Mouse (Mus musculus) liver, embryonic 16.5 days (tissue): ENCODE measurements around the gene Nol12. TPM values are rescaled to one million over a fixed set of nuclear protein-coding genes. Genes with fewer than 3 reads are reported as not detected.
A peak's percentile ranks its signal among the peaks of the same experiment; 100 is the strongest.

Experiments used
- ATAC-seq: fragments of 200-750 bp; cut with Nextera tagmentation; 2 replicates; pipeline ENCODE4 v1.8.0; 2017; ENCODE audit warnings: low read depth, mild to moderate bottlenecking, moderate number of reproducible peaks, moderate library complexity
- H3K27ac ChIP-seq: fragments of 300-500 bp; sonication (generic); 2 replicates; pipeline ENCODE4 v1.5.1; 2014; ENCODE audit warnings: mild to moderate bottlenecking, low read length
- H3K27me3 ChIP-seq: fragments of 300-500 bp; sonication (generic); 2 replicates; pipeline ENCODE4 v1.6.1; 2014; ENCODE audit warnings: low read depth, low read length, mixed read lengths; ENCODE audit not compliant: control insufficient read depth, insufficient read depth
- H3K36me3 ChIP-seq: fragments of 300-500 bp; sonication (generic); 2 replicates; pipeline ENCODE4 v1.6.1; 2014; ENCODE audit warnings: mild to moderate bottlenecking; ENCODE audit not compliant: control insufficient read depth, insufficient read depth
- H3K4me1 ChIP-seq: fragments of 300-500 bp; sonication (generic); 2 replicates; pipeline ENCODE4 v1.6.1; 2014; ENCODE audit warnings: low read depth, low read length, mixed read lengths; ENCODE audit not compliant: control insufficient read depth
- H3K4me2 ChIP-seq: fragments of 300-500 bp; sonication (generic); 2 replicates; pipeline ENCODE4 v1.6.1; 2014; ENCODE audit warnings: low read depth, low read length, mixed read lengths
- H3K4me3 ChIP-seq: fragments of 300-500 bp; sonication (generic); 2 replicates; pipeline ENCODE4 v1.5.1; 2014; ENCODE audit warnings: low read depth, mild to moderate bottlenecking, low read length
- H3K9ac ChIP-seq: fragments of 300-500 bp; sonication (generic); 2 replicates; pipeline ENCODE4 v1.6.1; 2014; ENCODE audit warnings: low read depth, low read length
- H3K9me3 ChIP-seq: fragments of 300-500 bp; sonication (generic); replicated peaks from 2 replicates; pipeline ENCODE4 v1.6.1; 2016; ENCODE audit warnings: low read length; ENCODE audit not compliant: control insufficient read depth
- WGBS: fragments of 180-500 bp; shearing (Covaris S2); extraction: QIAGEN DNeasy Blood & Tissue Kit; methylation state at CpG from one replicate; pipeline ENCODE4 v1.1.7; 2014; ENCODE audit not compliant: insufficient replicate concordance; 5-methylcytosine and 5-hydroxymethylcytosine counted together
- polyA plus RNA-seq: library from polyadenylated mRNA; unstranded; fragments of >200 nt; fragmentation: Nextera tagmentation; extraction: Ambion mirVana; gene quantifications from 2 replicates; pipeline ENCODE4 v1.2.1, GENCODE M21; 2015

The Nol12 gene
- polyA plus RNA-seq, 1 experiment from 2014 or later = 25.1 TPM

GRCm38 (mm10) chr15:78936403-78936802 is 1.7 kb downstream of the Nol12 start:
- Histone ChIP-seq H3K9me3 (no peaks in the 10 kb centered on the region), H3K27ac (peak overlapping the region; percentile 58), H3K27me3 (no peaks in the 10 kb centered on the region), H3K36me3 (peaks cover 17% of the 10 kb centered on the region), H3K4me2 (peak overlapping the region; percentile 69), H3K4me1 (peaks cover 27% of the 10 kb centered on the region), H3K9ac (peak overlapping the region; percentile 66), H3K4me3 (peak overlapping the region; percentile 86)
- peak; percentile 76 for ATAC-seq
- 63% methylated on average over 12 of the region's 12 CpGs for WGBS

DNA sequence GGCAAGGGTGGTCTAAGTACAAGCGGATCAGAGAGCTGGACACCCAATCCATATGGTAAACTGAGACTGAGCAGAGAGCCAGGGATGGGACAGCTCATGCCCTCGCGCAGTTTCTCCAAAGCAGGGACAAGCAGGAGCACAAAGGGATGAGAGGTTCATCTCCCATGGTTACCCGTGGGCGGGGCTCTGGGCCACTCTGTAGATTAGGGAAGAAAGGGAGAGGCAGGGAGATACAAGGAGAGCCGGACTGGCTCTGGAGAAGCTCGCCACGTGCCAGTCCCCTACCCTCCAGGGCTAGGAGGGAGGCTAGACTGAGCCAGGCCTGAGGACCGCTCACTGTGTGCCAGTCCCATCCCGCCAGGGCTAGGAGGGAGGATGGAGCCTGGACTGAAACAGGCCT is 2.6 kb downstream of the Nol12 start:
- H3K4me3 ChIP-seq = no peak overlapping the region
- no peak for ATAC-seq
- H3K4me2 ChIP-seq = no peak overlapping the region
- no peaks in the 10 kb centered on the region for H3K27me3 ChIP-seq
- no peak overlapping the region for H3K9ac ChIP-seq
- H3K9me3 ChIP-seq = no peaks in the 10 kb centered on the region
- peaks cover 23% of the 10 kb centered on the region for H3K4me1 ChIP-seq
- WGBS = 89% methylated on average over 10 of the region's 10 CpGs
- H3K27ac ChIP-seq = no peak overlapping the region
- H3K36me3 ChIP-seq = peaks cover 18% of the 10 kb centered on the region

GRCm38 (mm10) chr15:78937963-78938362 is 3.2 kb downstream of the Nol12 start:
- Histone ChIP-seq H3K9me3 (no peaks in the 10 kb centered on the region), H3K4me3 (no peak overlapping the region), H3K36me3 (peaks cover 18% of the 10 kb centered on the region), H3K4me2 (no peak overlapping the region), H3K27ac (no peak overlapping the region), H3K4me1 (peaks cover 26% of the 10 kb centered on the region), H3K9ac (no peak overlapping the region), H3K27me3 (no peaks in the 10 kb centered on the region)
- 78% methylated on average over 2 of the region's 2 CpGs for WGBS
- ATAC-seq = no peak

GRCm38 (mm10) chr15:78940325-78940724 is 5.6 kb downstream of the Nol12 start:
- Histone ChIP-seq H3K27ac (no peak overlapping the region), H3K36me3 (peaks cover 18% of the 10 kb centered on the region), H3K27me3 (no peaks in the 10 kb centered on the region), H3K9ac (no peak overlapping the region), H3K9me3 (no peaks in the 10 kb centered on the region), H3K4me3 (no peak overlapping the region), H3K4me2 (no peak overlapping the region), H3K4me1 (peaks cover 22% of the 10 kb centered on the region)
- ATAC-seq = no peak
- 85% methylated on average over 13 of the region's 13 CpGs for WGBS

DNA sequence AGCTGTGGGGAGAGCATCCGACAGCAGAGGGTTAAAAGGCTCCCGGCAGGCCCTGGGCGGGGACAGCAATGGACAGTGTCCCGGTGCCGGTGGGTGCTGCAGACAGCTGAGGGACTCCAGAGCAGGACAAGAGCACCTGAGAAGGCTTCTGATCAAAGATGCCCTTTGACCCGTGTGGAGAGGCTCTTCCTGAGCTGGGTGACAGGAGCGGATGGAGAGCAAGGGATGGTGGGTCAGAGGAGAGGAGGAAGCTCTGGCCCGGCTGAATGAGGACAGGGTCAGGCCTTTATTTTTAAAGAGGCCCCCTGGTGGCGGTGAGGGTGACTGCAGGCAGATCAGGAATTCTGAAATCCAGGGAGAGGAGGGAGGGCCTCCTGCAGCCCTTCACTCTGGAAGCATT is 7.9 kb downstream of the Nol12 start:
- H3K27ac ChIP-seq = no peak overlapping the region
- H3K9ac ChIP-seq = no peak overlapping the region
- H3K27me3 ChIP-seq = peaks cover 17% of the 10 kb centered on the region
- 11% methylated on average over 9 of the region's 9 CpGs for WGBS
- peak overlapping the region; percentile 38 for H3K4me2 ChIP-seq
- no peaks in the 10 kb centered on the region for H3K9me3 ChIP-seq
- peak; percentile 40 for ATAC-seq
- H3K4me1 ChIP-seq = peaks cover 3% of the 10 kb centered on the region
- H3K36me3 ChIP-seq = peaks cover 18% of the 10 kb centered on the region
- peak overlapping the region; percentile 25 for H3K4me3 ChIP-seq

DNA sequence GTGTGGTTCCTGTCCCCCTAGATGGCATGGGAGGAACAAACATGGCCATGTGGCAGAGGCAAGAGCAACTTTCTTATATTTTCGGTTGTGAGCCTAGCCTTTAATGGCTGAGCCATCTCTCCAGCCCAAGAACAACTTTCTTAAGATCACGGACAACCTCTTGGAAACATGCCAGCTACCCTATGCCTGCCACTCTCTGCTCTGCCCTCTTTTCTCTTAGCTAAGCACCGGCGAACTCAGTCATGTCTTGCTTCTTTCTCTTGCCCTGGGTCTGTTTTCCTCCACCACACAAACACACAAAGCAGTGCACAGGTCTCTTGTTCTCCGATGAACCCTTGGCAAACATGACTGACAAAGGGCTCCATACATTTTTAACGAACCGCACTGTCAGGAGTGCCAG is 11.5 kb downstream of the Nol12 start:
- Histone ChIP-seq H3K4me2 (no peak overlapping the region), H3K4me3 (no peak overlapping the region), H3K36me3 (0 out of 2 replicates have a peak, but pooled peaks cover 2% of the 10 kb centered on the region), H3K4me1 (peaks cover 9% of the 10 kb centered on the region), H3K9ac (no peak overlapping the region), H3K27ac (no peak overlapping the region), H3K27me3 (peaks cover 32% of the 10 kb centered on the region), H3K9me3 (no peaks in the 10 kb centered on the region)
- 71% methylated on average over 7 of the region's 7 CpGs for WGBS
- no peak for ATAC-seq

- Histone ChIP-seq H3K9me3 (no peaks in the 10 kb centered on the region), H3K27me3 (peaks cover 32% of the 10 kb centered on the region), H3K4me1 (peaks cover 7% of the 10 kb centered on the region), H3K36me3 (no peaks in the 10 kb centered on the region), H3K9ac (no peak within 1 kb of the TSS), H3K27ac (no peak within 1 kb of the TSS), H3K4me2 (peak within 1 kb of the TSS; percentile 55), H3K4me3 (peak within 1 kb of the TSS; percentile 31)
- ATAC-seq = peak; percentile 96
- WGBS = under 1% methylated on average over 24 of the region's 24 CpGs
Observed at GRCm38 (mm10) chr15:78947657-78948056, 12.9 kb downstream of the Nol12 start, which contains the start of gene Triobp. TSS of gene Triobp (plus strand) at chr15:78947724.

- Histone ChIP-seq H3K27me3 (peaks cover 32% of the 10 kb centered on the region), H3K36me3 (no peaks in the 10 kb centered on the region), H3K4me2 (peak overlapping the region; percentile 55), H3K9ac (no peak overlapping the region), H3K9me3 (no peaks in the 10 kb centered on the region), H3K4me1 (peaks cover 6% of the 10 kb centered on the region), H3K4me3 (peak overlapping the region; percentile 31), H3K27ac (no peak overlapping the region)
- 9% methylated on average over 11 of the region's 11 CpGs for WGBS
- ATAC-seq = no peak
Observed at GRCm38 (mm10) chr15:78948152-78948725, 13.5 kb downstream of the Nol12 start.

GRCm38 (mm10) chr15:78948883-78949282 is 14.2 kb downstream of the Nol12 start:
- ATAC-seq = no peak
- Histone ChIP-seq H3K36me3 (no peaks in the 10 kb centered on the region), H3K4me1 (peaks cover 6% of the 10 kb centered on the region), H3K27me3 (peaks cover 32% of the 10 kb centered on the region), H3K9ac (no peak overlapping the region), H3K4me2 (no peak overlapping the region), H3K4me3 (no peak overlapping the region), H3K27ac (no peak overlapping the region), H3K9me3 (no peaks in the 10 kb centered on the region)
- WGBS = 84% methylated on average over 3 of the region's 3 CpGs
